Mouse (Mus musculus) stomach, postnatal 0 days (tissue): ENCODE results near the gene Atp5k.

Experiments used
- CTCF ChIP-seq: IDR thresholded peaks from 2 replicates; pipeline ENCODE4 v1.5.1; 2016; ENCODE audit warnings: antibody characterized with exemption, low read depth, mild to moderate bottlenecking, moderate library complexity
- EP300 ChIP-seq: optimal IDR thresholded peaks from 2 replicates; pipeline ENCODE3; 2016; ENCODE audit warnings: antibody characterized with exemption

GRCm38 (mm10) chr5:108431196-108431595, 3.1 kb downstream of the Atp5k start:
- TF ChIP-seq CTCF (no peak), EP300 (no peak)
